Mouse (Mus musculus): ENCODE results near the gene Itga9.
A peak's percentile ranks its signal among the peaks of the same experiment; 100 is the strongest.

DNA sequence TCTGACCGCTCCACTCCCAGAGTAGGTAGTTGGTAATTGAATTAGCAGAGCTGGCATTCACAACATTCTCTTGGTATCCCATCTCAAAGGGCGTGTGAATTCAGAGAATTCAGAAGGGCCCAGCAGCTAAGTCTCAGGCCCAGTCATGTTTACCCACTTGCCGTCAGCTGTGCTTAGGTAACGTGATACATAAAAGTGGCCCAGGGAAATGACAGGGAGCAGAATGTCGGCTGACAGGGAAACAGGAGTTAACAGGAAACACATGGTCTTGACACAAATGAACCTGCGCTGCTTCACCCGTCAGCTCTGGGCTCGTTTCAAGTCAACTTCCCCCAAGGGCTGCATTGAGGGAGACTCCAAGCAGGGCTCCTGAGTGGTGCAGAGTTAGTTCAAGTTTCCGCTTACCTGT is 256.4 kb downstream of the Itga9 start:
- TF ChIP-seq POLR2A (IDR thresholded peaks at IDR 0.05; ENCODE audit: insufficient read length, low read depth) (no peak), E2F4 (IDR thresholded peaks at IDR 0.05; ENCODE audit: insufficient read depth) (no peak), MYOD1 (IDR thresholded peaks at IDR 0.05; ENCODE audit: control insufficient read depth in 1 of 3, insufficient read length in 2 of 3, low read depth in 2 of 3) (peak in 1 of 3 experiments; percentile 48), SRF (IDR thresholded peaks at IDR 0.05; ENCODE audit: control insufficient read depth, insufficient read length, low read depth) (no peak), MAX (IDR thresholded peaks at IDR 0.05; ENCODE audit: low read depth) (no peak), REST (IDR thresholded peaks at IDR 0.05; ENCODE audit: insufficient read depth, insufficient read length) (no peak), USF1 (IDR thresholded peaks at IDR 0.05; ENCODE audit: low read depth) (no peak), POLR2AphosphoS2 (IDR thresholded peaks at IDR 0.05; ENCODE audit: insufficient read length, low read depth) (no peak), TCF12 (IDR thresholded peaks at IDR 0.05; ENCODE audit: insufficient read depth, poor library complexity, severe bottlenecking) (no peak), CEBPB (IDR thresholded peaks at IDR 0.05; ENCODE audit: insufficient read depth, poor library complexity, severe bottlenecking) (no peak)

Measured in myocyte (in vitro differentiated cells).